Mouse (Mus musculus) CH12F3 (cell line): ENCODE measurements around the gene Psmd13.
"Not testable (repeated sequence)": the region's sequence is repeated elsewhere in the genome, so short reads cannot be mapped to it uniquely, and the experiment has no call there.

ENCODE experiments used
- in situ Hi-C: fragments of 300-500 bp; cut with MboI; formaldehyde crosslinking; loops from 2 replicates; pipeline ENCODE4 v1.14.3; 2020; ENCODE audit warnings: low sequenced_read_pairs

Psmd13 gene

DNA sequence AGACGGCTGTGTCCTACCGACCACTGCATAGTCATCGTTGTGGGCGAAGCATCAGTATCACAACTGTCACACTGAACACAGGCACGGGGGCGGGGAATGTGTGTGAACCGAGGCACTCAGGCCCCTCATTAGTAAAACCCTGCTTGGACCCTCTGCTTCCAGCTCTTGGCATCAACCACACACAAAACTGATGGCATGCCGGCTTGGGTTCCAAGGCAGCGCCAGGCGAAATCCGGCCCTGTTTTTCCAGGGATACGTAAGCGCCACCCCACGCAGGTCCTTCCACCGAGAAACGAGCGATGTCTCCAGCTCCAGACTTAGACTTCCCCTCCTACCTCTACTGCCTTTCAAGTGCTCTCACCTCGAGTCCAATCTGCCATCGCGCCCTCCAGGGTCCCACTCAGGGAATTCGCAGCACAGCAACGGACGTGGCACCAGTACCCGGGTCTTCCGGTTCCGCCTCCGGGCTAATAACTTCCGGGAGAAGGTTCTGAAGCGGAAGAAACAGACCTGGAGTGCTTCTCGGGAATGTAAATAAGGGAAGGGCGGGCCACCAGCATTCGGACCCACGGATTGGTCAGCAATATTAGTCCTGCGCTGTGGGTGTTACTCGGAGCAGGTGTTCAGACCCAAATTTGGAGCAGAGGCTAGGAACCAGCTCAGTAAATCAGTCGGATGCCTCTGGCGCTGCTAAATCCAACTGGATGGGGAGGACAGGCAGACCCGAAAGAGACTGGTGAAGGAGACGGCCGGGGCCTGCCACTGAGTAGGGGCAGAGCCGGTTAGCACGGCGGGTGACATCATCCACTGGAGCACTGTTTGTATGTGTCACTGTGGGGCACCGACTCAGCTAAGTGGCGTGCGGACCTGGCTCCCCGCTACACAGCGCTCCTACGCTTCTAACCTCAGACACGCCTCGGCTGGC lies 25.6 kb upstream of the Psmd13 start, which contains the start of gene Gm45785:
Gm45785 (minus strand) TSS at position 472 of the 925 bp plus-strand sequence.
- in situ Hi-C loops = no loop called here

DNA sequence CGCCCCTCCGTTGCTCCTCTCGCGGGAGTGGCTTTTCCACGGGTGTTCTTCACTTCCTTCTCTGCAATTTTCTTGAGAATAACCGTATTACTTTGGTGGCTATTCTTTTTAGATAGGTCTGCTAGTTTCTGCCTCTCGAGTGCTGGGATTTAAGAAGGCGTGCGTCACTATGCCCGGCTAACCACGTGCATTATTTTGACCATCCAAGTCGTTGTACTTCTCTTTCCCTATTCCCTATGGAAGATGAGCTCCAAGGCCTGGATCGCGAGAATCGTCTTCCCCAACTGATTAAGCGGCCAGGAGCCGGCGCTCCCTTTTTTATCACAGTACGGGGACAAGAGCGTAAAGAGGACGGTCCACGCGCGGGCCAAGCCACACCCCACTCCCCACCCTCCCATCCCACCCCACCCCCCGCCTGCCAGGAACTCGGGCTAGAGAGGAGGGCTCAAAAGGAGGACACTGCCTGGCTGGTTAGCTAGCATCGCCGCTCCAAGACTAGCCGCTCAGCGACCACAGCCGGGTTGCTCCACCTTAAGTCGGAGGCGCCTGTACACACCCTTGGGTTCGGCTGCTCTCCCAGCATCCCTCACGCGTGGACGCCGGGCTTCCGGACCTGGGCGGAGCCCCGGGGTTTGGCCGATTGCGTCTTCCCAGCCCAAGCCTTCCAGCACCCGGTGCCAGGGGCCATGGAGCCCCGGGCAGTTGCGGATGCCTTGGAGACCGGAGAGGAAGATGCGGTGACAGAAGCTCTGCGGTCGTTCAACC lies 24.8 kb upstream of the Psmd13 start, which contains the start of gene Ric8a:
Ric8a (plus strand) TSS at position 173 of the 765 bp plus-strand sequence.
- in situ Hi-C loops = no loop called here

GRCm38 (mm10) chr7:140857550-140858505 lies 23.9 kb upstream of the Psmd13 start, which contains the start of gene Bet1l:
Gene Bet1l (minus strand): TSS chr7:140857577.
- in situ Hi-C loops = no loop called here

GRCm38 (mm10) chr7:140858746-140859145 lies 23.0 kb upstream of the Psmd13 start:
- in situ Hi-C loops = no loop called here

DNA sequence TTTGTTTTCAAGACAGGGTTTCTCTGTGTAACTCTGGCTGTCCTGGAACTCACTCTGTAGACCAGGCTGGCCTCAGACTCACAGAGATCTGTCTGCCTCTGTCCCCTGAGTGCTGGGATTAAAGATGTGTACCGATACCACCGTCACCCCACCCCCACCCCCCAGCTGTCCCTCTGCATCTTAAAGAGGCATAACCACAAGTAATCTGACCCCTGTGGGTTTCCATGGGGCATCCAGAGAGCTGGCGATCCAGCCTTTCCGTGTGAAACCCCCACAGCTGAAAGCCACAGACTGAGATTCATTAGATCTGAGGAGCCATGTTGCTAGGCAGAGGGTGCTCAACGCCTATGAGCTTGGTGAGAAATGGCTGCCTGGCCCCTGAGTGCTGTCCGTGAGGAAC lies 21.8 kb upstream of the Psmd13 start:
- in situ Hi-C loops = no loop called here

GRCm38 (mm10) chr7:140860728-140861127 lies 21.0 kb upstream of the Psmd13 start:
- in situ Hi-C loops = no loop called here

- in situ Hi-C loops = no loop called here
Measured at GRCm38 (mm10) chr7:140864761-140865160, 17.0 kb upstream of the Psmd13 start.

DNA sequence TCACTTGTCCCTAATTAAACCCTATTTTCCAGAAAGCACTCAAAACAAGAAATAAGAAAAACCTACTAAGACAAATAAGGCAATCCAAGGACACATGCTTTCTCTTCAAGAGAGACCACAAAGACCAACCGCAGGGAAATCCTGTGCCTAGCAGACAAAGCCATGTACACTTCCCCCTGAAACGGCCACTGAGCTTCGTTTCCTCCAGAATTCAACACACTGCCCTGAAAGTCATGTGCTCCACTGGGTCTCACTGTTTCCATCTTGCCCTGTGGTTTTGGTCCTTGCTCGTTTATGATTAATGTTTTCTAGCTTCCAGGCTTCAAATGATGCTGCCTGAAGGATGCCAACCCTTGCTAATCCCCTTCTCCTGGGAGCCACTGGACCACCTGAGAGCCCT lies 7.5 kb upstream of the Psmd13 start:
- in situ Hi-C loops = no loop called here

- in situ Hi-C loops = no loop called here
Measured at GRCm38 (mm10) chr7:140877364-140877763, 4.4 kb upstream of the Psmd13 start.

GRCm38 (mm10) chr7:140879355-140879754 lies 2.4 kb upstream of the Psmd13 start:
- in situ Hi-C loops = no loop called here

DNA sequence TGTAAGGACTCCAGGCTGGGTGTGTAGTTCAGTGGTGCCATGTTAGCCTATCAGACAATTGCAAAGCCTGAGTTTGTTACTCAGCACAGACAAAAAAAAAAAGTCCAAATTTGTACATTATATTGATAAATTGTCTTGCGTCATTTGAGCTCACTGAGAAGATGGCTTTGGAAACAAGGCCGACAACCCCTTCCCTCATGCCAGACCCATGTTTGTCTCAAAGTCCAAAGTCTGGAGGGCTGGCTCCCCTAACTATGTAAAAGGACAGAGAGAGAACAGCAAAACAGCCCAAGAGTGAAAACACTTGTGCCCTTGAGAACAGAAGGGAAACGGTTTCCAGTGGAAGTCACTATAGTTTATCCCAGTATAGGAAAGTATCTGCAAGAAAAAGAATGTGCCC lies 1.3 kb upstream of the Psmd13 start:
- in situ Hi-C loops = no loop called here

DNA sequence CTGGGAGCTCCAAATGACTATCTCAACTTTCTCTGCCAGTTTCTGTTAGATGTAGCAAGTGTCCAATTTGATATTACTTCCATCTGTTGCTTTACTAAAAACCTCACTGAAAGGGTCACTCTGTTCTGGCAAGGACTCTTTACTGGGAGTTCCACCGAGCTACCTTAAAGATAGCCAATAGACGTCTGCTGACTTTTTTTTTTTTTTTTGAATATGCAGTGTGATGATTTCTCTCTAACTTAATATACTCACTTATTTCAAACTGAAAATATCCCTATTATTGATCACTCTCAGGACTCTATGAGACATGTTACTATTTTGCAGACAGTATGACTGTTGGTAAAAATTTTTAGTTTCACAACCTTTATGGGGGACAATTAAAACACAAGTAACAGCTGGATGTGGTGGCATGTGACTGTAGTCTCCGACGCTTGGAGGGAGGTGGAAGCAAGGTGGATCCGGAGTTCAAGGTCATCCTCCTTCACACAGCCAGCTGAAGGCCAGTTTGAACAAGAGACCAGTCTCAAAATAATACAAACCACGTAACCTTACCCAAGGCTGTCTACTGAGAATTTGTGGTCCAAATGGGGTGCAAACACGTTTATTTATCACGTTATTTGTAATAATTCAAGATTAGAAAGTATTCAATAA lies 778 bp upstream of the Psmd13 start:
- in situ Hi-C loops = no loop called here

DNA sequence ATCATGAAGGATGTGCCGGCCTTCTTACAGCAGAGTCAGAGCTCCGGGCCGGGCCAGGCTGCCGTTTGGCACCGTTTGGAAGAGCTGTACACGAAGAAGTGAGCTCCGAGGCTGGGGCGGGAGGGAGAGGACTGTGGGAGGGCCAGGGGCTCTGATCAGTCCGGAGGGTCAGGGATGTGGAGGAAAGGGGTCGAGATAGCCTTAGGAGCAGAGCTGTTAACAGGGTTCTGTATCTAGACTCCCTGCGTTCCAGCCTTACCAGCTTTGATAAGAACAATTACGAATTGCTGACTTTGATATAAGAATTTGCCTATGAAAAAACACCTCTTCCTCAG lies 668 bp downstream of the Psmd13 start:
- in situ Hi-C loops = no loop called here

- in situ Hi-C loops = not testable (repeated sequence)
Measured at GRCm38 (mm10) chr7:140890636-140891035, 8.9 kb downstream of the Psmd13 start.

DNA sequence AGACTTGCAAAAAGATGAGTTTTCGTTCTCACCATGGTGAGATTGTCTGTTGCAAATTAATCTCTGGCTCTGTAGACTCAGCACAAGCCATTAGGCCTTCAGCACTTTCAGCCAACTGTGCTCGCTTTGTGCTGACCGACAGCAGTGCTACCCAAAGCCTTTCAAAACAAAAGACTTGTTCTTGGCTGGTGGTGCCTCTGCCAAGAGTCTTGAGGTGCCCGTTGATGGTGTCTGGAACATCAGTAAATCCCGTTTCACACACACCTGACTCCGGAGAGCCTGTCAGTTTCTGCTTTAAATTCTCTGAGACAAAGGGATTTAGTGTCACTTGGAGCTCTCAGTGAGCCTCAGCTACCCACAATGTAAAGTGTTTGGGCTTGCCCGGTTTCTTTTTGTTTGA lies 12.3 kb downstream of the Psmd13 start:
- in situ Hi-C loops = no loop called here

GRCm38 (mm10) chr7:140894611-140895010 lies 12.8 kb downstream of the Psmd13 start:
- in situ Hi-C loops = no loop called here

DNA sequence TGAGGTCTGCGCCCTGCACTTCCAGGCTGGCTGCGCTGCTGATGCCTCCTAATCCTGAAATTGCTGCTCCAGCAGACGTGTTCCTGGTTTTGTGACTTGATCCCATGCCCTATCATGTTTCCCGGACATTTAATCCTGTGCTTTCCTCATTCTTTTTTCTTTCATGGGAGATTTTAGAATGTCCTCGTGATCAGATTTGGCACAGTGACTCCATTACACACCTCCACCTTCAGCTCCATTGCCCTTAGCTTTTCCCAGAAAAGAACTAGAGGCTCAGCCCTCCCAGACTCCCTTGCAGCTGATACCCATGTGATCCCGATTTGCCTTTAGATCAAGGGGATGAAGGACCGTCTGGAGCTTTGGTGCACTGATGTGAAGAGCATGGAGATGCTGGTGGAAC lies 16.1 kb downstream of the Psmd13 start:
- in situ Hi-C loops = no loop called here

- in situ Hi-C loops = no loop called here
Measured at GRCm38 (mm10) chr7:140899121-140899520, 17.4 kb downstream of the Psmd13 start.

GRCm38 (mm10) chr7:140900220-140900619 lies 18.5 kb downstream of the Psmd13 start, which contains the start of gene Cox8b:
Gene Cox8b (minus strand): TSS chr7:140900446.
- in situ Hi-C loops = loop anchor here (5.0 kb wide), 1 partner anchor 58 kb away; no protein-coding TSS in a partner anchor
